Mouse (Mus musculus) embryonic fibroblast, embryonic 13.5 days (primary cell): ENCODE measurements around the gene Ppp1r14d. TPM values are rescaled to one million over a fixed set of nuclear protein-coding genes. Genes with fewer than 3 reads are reported as not detected.

ENCODE experiments used
- H3K27ac ChIP-seq: 2 replicates; pipeline ENCODE4 v1.5.1; 2012; ENCODE audit warnings: low read length, control low read depth, inconsistent platforms; ENCODE audit not compliant: insufficient read depth
- H3K4me1 ChIP-seq: 2 replicates; pipeline ENCODE4 v1.6.1; 2011; ENCODE audit warnings: low read length; ENCODE audit not compliant: control insufficient read depth, insufficient read depth
- H3K4me3 ChIP-seq: 2 replicates; pipeline ENCODE4 v1.5.1; 2011; ENCODE audit warnings: mild to moderate bottlenecking, control low read depth, low read length; ENCODE audit not compliant: insufficient read depth
- CTCF ChIP-seq: IDR thresholded peaks from 2 replicates; pipeline ENCODE4 v1.5.1; 2011; ENCODE audit warnings: mild to moderate bottlenecking, control low read depth, low read length, moderate library complexity, borderline replicate concordance; ENCODE audit not compliant: insufficient read depth
- POLR2A ChIP-seq: IDR thresholded peaks from 2 replicates; pipeline ENCODE4 v1.6.1; 2011; ENCODE audit warnings: low read depth, mild to moderate bottlenecking, control low read depth, low read length, moderate library complexity
- polyA plus RNA-seq: library from polyadenylated mRNA; stranded (reverse); fragments of >200 nt; gene quantifications from 2 replicates; pipeline ENCODE4 v1.2.4, GENCODE M21; 2011; ENCODE audit warnings: low read depth; ENCODE audit not compliant: missing spikeins, insufficient read length

Gene Ppp1r14d
- polyA plus RNA-seq, 1 experiment = not detected

DNA sequence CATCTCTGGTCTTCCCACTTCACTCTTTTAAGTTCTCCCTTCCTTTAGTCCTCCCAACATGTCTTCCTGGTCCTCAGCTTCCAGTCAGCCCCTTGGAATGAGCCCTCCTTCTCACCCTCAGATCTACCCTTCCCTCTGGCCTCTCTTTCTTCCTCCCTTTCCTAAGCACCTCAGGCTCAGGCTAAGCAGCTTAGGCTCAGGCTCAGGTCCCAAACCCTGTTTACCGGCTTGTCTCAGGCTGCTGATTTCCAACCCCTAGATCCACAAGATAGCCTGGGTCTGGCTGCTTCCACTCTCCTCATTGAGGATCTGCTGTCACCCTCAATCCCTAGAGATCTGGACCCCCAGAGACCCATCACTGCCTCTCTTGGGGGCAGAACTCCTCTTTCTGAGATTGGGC lies 31.7 kb downstream of the Ppp1r14d start:
- TF ChIP-seq POLR2A = no peak
- no peak for TF ChIP-seq CTCF

DNA sequence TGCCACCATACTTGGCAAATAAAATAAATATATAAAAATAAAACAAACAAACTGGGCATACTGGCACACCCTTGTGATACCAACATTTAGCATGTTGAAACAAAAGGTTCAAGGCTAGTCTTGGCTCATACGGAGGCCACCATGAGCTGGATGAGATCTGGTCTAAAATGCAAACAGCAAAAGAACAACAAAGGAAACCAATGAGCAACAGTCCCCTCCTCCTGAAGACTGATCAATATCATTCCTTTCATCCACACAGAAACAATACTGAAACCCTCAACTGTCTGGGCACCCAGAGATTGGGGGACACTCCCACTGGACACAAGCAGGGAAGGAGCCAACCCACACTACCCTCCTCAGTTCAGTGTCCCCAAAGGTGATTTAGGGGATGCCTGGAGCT lies 32.2 kb downstream of the Ppp1r14d start:
- no peak for TF ChIP-seq CTCF
- TF ChIP-seq POLR2A = no peak
- Histone ChIP-seq H3K4me3 (no peak overlapping the region), H3K4me1 (peaks cover 4% of the 10 kb centered on the region; the same call in 1 of the 2 replicates), H3K27ac (no peak overlapping the region)

More for the DNA sequence above, 31.7 kb downstream of the Ppp1r14d start:
- H3K4me3 ChIP-seq = no peak overlapping the region
- no peak overlapping the region for H3K27ac ChIP-seq
- peaks cover 4% of the 10 kb centered on the region; the same call in 1 of the 2 replicates for H3K4me1 ChIP-seq

DNA sequence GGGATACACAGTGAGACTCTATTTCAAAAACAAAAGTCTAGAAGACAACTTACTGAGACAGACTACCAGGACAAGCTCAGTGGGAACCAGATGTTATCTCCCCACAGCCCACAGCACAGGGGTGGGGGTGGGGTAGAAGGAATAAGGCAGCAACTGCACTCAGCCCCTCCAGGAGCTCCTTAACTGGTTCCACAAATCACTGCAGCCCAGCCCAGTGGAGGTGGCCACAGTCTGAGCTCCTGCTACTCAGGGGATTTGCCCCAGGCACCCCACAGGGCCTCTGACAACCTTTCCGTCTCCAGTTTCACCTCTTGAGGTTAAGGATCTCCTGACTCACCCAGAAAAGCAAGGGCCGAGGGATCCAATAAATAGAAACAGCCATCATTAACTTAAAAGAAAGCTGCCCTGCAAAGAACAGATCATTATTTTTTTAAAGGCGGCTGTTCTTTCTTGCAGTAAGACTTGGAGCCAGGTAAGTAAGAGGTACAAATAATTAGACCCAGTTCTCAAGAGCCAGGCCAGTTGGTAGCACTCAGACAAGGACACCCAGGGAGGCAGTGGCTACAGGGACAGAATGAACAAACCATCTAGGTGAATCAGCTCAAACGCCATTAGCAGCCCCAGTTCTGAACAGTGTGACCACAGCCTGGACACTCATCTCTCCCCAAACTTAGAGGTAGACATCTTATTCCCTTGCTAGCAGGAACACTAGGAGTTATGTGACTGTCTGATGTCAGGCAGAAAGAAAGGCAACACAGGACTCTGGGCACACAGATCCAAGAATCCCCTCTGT lies 33.2 kb downstream of the Ppp1r14d start:
- TF ChIP-seq CTCF = no peak
- no peak for TF ChIP-seq POLR2A
- no peak overlapping the region for H3K4me3 ChIP-seq
- H3K27ac ChIP-seq = peak overlapping the region; percentile 17; the same call in 1 of the 2 replicates
- H3K4me1 ChIP-seq = peaks cover 4% of the 10 kb centered on the region; the same call in 1 of the 2 replicates

DNA sequence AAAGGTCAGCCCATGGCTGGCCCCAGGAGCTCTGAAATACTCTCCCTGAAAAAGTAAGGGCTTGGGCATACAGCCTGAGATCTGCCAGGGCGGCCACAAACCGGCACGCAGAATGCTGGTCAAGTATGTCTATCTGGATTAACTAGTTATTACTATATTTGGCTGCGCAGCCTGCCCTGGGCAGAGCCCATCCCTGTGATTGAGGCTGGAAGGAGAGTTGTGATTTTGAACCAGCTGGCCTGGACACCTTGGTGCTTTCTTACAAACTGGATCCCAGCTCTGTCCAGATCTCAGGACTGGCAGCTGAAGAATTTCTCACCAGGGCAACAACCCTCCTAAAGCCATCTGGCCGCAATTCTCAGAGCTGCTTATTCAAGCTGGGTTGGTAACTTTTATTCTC lies 35.6 kb downstream of the Ppp1r14d start:
- TF ChIP-seq CTCF (no peak), POLR2A (no peak)
- H3K27ac ChIP-seq = no peak overlapping the region
- peaks cover 4% of the 10 kb centered on the region; the same call in 1 of the 2 replicates for H3K4me1 ChIP-seq
- no peak overlapping the region for H3K4me3 ChIP-seq

DNA sequence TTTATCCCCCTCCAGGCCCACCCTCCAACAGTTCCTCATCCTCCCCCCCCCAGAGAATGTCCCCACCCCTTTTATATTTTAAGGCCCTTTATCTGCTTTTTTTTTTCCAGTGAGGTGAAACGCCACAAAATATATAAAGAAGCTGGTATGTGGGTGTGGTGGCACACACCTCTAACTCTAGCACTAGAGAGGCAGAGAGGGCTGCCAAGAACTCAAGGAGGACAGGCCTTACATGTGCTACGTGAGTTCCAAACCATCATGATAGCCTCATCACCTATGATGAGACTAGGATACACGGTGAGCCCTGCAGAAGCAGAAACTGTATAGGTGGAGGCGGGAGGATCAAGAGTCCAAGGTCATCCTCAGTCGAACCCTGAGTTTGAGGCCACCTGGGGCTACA lies 38.7 kb downstream of the Ppp1r14d start:
- Histone ChIP-seq H3K27ac (no peak overlapping the region), H3K4me1 (no peaks in the 10 kb centered on the region), H3K4me3 (no peak overlapping the region)
- no peak for TF ChIP-seq POLR2A
- TF ChIP-seq CTCF = no peak

DNA sequence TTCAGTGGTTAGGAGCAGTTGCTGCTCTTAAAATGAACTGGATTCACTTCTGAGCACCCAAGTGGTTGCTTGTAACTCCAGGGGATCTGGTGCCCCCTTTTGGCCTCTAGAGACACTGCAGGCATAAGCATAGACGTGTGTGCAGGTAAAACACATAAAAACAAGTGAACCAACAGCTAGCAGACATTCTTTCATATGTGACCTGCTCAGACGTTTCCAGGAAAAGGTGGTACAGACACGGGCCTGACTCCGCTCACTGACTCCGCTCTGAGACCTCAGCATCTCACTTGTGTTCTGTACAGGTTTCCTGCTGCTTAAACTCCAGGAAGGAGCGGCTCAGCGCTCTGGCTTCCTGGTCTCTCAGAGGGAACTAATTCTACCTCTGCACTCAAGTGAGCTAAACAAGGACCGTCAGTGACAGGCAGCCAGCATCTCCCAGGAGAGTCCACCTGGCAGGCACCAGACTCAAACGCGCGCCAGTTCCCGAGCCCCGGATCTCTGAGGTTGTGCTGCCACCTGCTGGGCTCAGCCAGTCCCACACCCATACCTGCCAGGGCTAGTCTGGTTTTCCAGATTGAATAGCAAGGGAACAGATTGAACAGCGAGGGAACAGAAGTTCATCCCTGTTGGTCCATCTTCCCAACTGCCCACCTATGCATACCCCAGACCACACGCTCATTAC lies 40.5 kb downstream of the Ppp1r14d start:
- Histone ChIP-seq H3K4me3 (peak overlapping the region; percentile 10; the same call in 1 of the 2 replicates), H3K27ac (no peak overlapping the region), H3K4me1 (no peaks in the 10 kb centered on the region)
- TF ChIP-seq POLR2A = no peak
- peak; percentile 89 for TF ChIP-seq CTCF

DNA sequence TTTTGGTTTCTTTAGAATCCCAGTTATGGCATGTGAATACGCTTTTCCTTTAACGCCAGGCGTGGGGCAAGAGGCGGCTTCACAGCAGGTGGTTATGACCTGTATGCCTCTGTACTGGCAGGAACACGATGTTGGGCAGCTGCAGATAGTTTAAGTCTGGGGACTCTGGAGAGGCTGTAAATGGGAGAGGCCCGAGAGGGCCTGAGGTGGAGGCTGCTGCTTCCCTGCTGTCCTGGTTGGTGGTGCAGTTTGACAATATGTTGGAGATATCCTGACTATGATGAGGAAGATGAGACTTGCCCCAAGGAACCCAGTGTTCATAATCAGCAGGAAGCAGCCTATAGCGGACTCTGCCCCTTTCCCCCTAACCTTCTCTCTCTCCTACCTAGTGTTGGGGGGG lies 46.8 kb downstream of the Ppp1r14d start:
- H3K4me1 ChIP-seq = no peaks in the 10 kb centered on the region
- no peak for TF ChIP-seq CTCF
- no peak for TF ChIP-seq POLR2A
- H3K4me3 ChIP-seq = no peak overlapping the region
- no peak overlapping the region for H3K27ac ChIP-seq

DNA sequence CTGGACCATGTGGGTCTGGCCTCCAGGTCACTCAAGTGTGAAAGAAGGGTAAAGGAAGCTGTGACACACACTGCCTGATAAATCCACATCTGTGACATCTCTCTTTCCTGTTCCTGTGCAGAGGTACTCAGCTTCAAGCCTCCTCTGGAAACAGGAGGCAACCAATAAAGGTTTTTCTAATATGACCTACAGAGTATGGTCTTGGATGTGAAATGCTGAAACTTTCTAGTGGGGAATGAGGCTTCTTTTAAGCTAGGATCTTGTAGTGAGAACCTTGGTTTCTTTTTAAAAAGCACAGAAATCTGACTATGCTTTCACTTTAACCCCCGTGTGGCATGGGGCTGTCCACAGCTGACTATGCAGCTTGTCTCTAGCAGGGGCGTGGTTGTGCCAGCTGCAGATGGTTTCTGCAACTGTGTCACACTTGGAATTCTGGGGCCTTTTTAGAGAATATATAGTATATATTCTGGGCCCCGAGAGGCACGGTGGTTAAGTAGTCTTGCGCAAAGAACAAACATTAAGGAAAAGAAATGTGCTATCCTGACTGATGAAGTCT lies 52.2 kb downstream of the Ppp1r14d start:
- Histone ChIP-seq H3K27ac (no peak overlapping the region), H3K4me3 (no peak overlapping the region), H3K4me1 (peaks cover 6% of the 10 kb centered on the region)
- TF ChIP-seq CTCF = no peak
- no peak for TF ChIP-seq POLR2A

DNA sequence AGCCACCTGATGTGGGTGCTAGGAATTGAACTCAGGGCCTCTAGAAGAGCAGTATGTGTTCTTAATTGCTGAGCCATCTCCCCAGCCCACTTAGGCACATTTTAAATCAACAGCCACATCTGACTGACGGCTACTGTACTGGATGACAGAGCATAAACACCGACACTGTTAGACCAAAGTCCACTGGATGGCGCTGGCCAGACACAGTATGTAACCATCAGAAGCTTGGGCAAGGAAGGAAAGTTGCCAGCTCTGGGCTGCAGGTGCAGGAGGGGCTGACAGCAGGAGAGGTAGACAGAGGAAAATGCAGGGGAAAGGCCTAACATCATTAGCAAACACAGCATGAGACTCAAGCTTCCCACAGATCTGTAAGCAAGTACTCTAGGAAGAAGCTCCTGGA lies 52.9 kb downstream of the Ppp1r14d start:
- Histone ChIP-seq H3K4me3 (no peak overlapping the region), H3K27ac (no peak overlapping the region), H3K4me1 (peaks cover 11% of the 10 kb centered on the region)
- TF ChIP-seq CTCF (no peak), POLR2A (no peak)
